Mouse (Mus musculus): Measurements from ENCODE around the gene Anapc11.
A peak's percentile ranks its signal among the peaks of the same experiment; 100 is the strongest.

Anapc11 gene

DNA sequence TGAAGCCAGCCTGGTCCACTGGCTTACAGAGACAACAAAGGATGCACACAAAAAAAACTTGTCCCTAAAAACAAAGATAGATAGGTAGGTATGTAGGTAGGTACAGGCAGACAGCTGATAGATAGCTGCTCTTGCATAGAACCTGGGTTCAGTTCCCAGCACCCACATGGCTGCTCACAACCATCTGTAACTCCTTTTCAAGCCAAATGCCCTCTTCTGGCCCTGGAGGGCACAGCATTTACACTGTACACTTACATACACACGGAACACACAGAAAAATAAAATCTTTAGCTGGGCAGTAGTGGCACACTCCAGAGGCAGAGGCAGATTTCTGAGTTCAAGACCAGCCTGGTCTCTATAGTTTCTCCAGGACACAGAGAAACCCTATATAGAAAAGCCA, 14.3 kb upstream of the Anapc11 start:
- peaks cover 58% of the 10 kb centered on the region for H3K36me3 ChIP-seq (ENCODE audit: insufficient read depth, low read length)
- TF ChIP-seq NANOG (IDR thresholded peaks at IDR 0.05; ENCODE audit: borderline replicate concordance, low read length) (no peak), CTCF (conservative IDR thresholded peaks at IDR 0.05; ENCODE audit: low read length) (peak; percentile 10; the same call in 1 of the 2 replicates)
- peaks cover 29% of the 10 kb centered on the region for H3K4me1 ChIP-seq (replicated peaks; ENCODE audit: low read depth, low read length)
- no peak overlapping the region for H3K4me3 ChIP-seq (replicated peaks; ENCODE audit: low read length)
- H3K27me3 ChIP-seq (ENCODE audit: insufficient read depth, low read length): no peaks in the 10 kb centered on the region
- H3K9me3 ChIP-seq (ENCODE audit: low read length): no peaks in the 10 kb centered on the region

DNA sequence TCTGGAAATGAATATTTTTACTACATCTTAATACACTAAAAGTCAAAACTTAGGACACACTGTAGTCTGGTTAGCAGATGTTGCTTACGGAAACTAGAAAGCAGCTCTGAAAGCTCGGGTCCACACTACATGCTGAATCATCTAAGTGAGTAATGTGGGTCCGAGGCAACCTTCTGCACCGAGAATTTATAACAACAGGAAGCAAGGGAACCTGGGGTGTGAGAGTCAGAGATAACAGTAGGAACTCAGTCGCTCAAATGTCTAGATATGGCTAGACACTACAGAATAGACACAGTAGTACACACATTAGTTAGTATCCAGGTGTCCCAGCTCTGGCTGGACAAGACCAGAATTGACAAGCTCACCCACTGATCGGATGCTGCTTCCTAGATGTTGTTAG, 9.7 kb upstream of the Anapc11 start:
- no peak for TF ChIP-seq CTCF (conservative IDR thresholded peaks at IDR 0.05; ENCODE audit: low read length)
- no peak for TF ChIP-seq POU5F1 (IDR thresholded peaks at IDR 0.05; ENCODE audit: borderline replicate concordance, low read length)
- TF ChIP-seq NANOG (IDR thresholded peaks at IDR 0.05; ENCODE audit: borderline replicate concordance, low read length): no peak
- Histone ChIP-seq H3K4me3 (replicated peaks; ENCODE audit: low read length) (no peak overlapping the region), H3K36me3 (ENCODE audit: insufficient read depth, low read length) (peaks cover 87% of the 10 kb centered on the region), H3K27me3 (ENCODE audit: insufficient read depth, low read length) (no peaks in the 10 kb centered on the region), H3K4me1 (replicated peaks; ENCODE audit: low read depth, low read length) (peaks cover 6% of the 10 kb centered on the region), H3K9me3 (ENCODE audit: low read length) (no peaks in the 10 kb centered on the region)

DNA sequence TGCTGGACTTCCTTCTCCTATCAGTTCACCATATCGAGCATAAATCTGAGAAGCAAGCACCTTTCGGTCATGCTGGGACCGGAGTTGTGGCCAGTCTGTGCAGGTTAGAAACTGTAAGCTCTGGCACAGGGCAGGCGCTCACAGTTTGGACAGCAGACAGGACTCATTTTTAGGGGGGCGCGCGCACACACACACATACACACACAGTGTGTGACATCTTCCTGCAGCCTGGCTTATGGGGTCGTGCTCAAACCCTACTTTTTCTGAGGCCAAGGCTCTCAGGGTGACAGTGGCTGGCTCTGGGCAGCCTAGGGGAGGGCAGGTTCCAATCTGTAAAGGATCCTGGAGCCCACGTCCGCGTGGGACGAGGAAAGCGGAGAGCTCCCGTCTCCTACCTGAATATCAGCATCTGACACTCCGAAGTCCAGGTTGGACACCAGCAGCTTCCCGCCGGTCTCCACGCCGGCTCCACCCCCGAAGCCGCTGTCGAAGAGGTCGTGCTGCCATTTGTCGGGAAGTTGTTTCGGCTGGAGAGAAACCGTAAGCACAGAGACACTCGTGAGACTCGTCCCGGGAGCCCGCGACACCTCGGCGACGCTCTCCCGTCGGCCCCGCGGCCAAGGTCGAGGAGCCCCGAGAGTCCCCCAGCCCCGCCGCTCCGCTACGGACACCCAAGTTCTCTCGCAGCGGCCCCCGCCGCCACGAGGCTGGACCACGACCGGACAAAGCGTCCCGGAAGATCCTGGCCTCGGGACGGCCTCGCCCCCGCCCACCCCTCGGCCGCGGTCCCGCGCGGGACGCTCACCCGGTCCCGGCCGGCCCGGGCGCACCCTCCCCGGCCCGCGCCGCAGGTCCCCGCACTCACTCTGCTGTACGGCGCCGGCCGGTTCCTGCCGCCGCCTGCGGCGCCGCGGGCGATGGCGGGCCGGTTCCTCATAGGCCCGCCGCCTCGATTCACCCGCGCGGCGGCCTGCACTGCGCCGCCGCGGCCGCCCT, 683 bp upstream of the Anapc11 start:
- H3K4me3 ChIP-seq (replicated peaks; ENCODE audit: low read length): peak overlapping the region; percentile 96
- TF ChIP-seq CTCF (conservative IDR thresholded peaks at IDR 0.05; ENCODE audit: low read length) (no peak), POU5F1 (IDR thresholded peaks at IDR 0.05; ENCODE audit: borderline replicate concordance, low read length) (no peak), NANOG (IDR thresholded peaks at IDR 0.05; ENCODE audit: borderline replicate concordance, low read length) (no peak)
- no peaks in the 10 kb centered on the region for H3K9me3 ChIP-seq (ENCODE audit: low read length)
- H3K27me3 ChIP-seq (ENCODE audit: insufficient read depth, low read length): no peaks in the 10 kb centered on the region
- H3K4me1 ChIP-seq (replicated peaks; ENCODE audit: low read depth, low read length): peaks cover 61% of the 10 kb centered on the region
- H3K36me3 ChIP-seq (ENCODE audit: insufficient read depth, low read length): peaks cover 82% of the 10 kb centered on the region

DNA sequence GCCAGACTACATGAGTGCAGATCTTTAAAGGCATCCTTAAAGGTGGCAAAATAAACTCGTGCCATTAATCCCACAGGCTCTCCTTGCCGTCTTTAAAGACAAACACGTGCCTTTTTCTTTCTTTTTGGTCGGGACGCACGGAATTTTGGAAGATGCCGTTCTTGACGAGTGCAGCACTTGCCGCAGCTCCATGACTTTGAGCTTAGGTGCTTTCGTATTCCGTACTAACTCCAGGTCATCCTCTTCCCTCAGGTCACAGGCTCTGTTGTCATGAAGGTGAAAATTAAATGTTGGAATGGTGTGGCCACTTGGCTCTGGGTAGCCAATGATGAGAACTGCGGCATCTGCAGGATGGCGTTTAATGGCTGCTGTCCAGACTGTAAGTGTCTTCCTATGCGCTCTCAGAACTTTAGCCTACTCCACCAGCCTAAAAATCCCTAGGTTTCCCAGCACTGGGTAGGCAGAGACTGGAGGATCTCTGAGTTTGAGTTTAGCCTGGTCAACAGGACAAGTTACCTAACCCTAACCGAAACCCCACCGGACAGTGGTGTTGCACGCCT, 849 bp downstream of the Anapc11 start:
- no peaks in the 10 kb centered on the region for H3K27me3 ChIP-seq (ENCODE audit: insufficient read depth, low read length)
- no peak for TF ChIP-seq POU5F1 (IDR thresholded peaks at IDR 0.05; ENCODE audit: borderline replicate concordance, low read length)
- H3K4me3 ChIP-seq (replicated peaks; ENCODE audit: low read length): peak overlapping the region; percentile 96
- peaks cover 51% of the 10 kb centered on the region for H3K4me1 ChIP-seq (replicated peaks; ENCODE audit: low read depth, low read length)
- peaks cover 82% of the 10 kb centered on the region for H3K36me3 ChIP-seq (ENCODE audit: insufficient read depth, low read length)
- H3K9me3 ChIP-seq (ENCODE audit: low read length): no peaks in the 10 kb centered on the region

DNA sequence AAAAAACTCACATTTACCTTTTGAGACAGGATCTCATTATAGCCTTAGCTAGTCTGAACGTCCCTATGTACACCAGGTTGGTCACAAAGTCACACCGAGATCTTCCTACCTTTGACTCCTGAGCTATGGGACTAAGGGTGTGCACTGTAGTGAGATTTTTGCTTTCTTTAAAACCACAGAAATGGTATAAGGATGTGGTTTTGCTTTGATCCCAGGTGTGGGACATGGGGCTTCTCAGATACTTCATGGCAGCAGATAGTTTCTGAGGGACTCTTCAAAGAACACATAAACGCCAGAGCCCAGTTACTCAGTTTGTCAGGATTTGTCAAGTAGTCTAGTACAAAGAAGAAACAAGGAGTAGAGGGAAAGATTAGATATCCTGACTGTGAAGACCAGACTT, 2.5 kb downstream of the Anapc11 start:
- TF ChIP-seq POU5F1 (IDR thresholded peaks at IDR 0.05; ENCODE audit: borderline replicate concordance, low read length) (no peak), CTCF (conservative IDR thresholded peaks at IDR 0.05; ENCODE audit: low read length) (no peak), NANOG (IDR thresholded peaks at IDR 0.05; ENCODE audit: borderline replicate concordance, low read length) (no peak)
- Histone ChIP-seq H3K36me3 (ENCODE audit: insufficient read depth, low read length) (peaks cover 82% of the 10 kb centered on the region), H3K9me3 (ENCODE audit: low read length) (no peaks in the 10 kb centered on the region), H3K27me3 (ENCODE audit: insufficient read depth, low read length) (no peaks in the 10 kb centered on the region), H3K4me3 (replicated peaks; ENCODE audit: low read length) (no peak overlapping the region), H3K4me1 (replicated peaks; ENCODE audit: low read depth, low read length) (peaks cover 37% of the 10 kb centered on the region)

DNA sequence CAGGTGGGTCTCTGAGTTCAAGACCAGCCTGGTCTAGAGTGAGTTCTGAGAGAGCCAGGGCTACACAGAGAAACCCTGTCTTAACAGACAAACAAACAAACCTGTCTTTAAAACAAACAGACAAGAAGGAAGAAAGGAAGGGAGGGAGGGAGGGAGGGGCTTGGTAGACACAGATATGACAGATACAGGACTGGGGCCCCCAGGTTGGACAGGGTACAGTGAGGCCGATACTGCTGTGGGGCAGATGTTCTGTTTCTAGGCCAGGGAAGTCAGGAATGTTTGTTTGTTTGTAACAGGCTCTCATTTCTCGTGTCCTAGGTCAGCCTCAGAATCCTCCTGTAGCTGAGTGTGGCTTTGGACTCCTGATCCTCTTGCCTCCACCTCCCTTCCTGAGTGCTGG, 5.3 kb downstream of the Anapc11 start:
- no peak overlapping the region for H3K4me3 ChIP-seq (replicated peaks; ENCODE audit: low read length)
- no peaks in the 10 kb centered on the region for H3K9me3 ChIP-seq (ENCODE audit: low read length)
- TF ChIP-seq POU5F1 (IDR thresholded peaks at IDR 0.05; ENCODE audit: borderline replicate concordance, low read length) (no peak), CTCF (conservative IDR thresholded peaks at IDR 0.05; ENCODE audit: low read length) (no peak), NANOG (IDR thresholded peaks at IDR 0.05; ENCODE audit: borderline replicate concordance, low read length) (no peak)
- H3K4me1 ChIP-seq (replicated peaks; ENCODE audit: low read depth, low read length): peaks cover 48% of the 10 kb centered on the region
- H3K36me3 ChIP-seq (ENCODE audit: insufficient read depth, low read length): peaks cover 81% of the 10 kb centered on the region
- 0 out of 2 replicates have a peak, but pooled peaks cover 2% of the 10 kb centered on the region for H3K27me3 ChIP-seq (ENCODE audit: insufficient read depth, low read length)

DNA sequence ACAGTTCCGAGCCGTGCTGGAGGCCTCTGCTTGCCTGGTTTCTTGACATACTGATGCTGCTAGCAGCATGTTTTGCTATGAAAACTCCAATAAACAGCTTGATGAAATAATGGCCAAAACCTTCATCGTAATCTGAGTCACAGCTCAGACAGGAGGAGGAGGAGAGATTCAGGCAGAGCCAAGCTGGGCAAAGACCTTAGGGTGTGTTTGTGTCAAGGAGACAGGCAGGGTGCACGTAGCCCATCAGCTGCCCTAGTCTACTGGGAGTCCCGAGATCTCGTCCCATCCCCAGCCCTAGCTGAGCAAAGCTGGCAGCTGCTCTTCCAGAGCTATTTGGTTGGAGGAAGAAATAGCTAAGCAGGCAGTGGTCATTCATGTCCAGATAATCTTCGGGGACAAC, 7.4 kb downstream of the Anapc11 start:
- Histone ChIP-seq H3K36me3 (ENCODE audit: insufficient read depth, low read length) (peaks cover 78% of the 10 kb centered on the region), H3K4me1 (replicated peaks; ENCODE audit: low read depth, low read length) (peaks cover 54% of the 10 kb centered on the region), H3K4me3 (replicated peaks; ENCODE audit: low read length) (no peak overlapping the region), H3K9me3 (ENCODE audit: low read length) (no peaks in the 10 kb centered on the region), H3K27me3 (ENCODE audit: insufficient read depth, low read length) (0 out of 2 replicates have a peak, but pooled peaks cover 2% of the 10 kb centered on the region)
- TF ChIP-seq POU5F1 (IDR thresholded peaks at IDR 0.05; ENCODE audit: borderline replicate concordance, low read length): no peak
- no peak for TF ChIP-seq NANOG (IDR thresholded peaks at IDR 0.05; ENCODE audit: borderline replicate concordance, low read length)
- no peak for TF ChIP-seq CTCF (conservative IDR thresholded peaks at IDR 0.05; ENCODE audit: low read length)

DNA sequence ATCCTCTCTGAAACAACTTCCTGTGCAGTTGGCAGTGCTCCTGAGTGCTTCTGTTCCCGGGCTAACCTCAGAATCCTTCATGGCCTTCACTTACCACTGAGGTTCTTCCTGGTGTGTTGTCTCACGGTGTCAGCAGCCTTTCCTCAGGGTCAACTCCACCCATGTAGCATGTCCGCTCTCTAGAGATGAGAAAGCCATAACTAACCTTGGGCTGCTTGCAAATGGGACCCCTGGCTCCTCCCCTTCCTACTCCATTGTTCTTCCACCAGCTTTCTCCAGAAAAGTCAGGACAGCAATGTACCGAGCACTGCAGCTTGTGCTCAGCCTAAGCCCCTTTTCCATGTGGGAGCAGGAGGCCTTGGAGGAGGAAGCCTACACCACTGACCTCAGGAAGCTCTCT, 8.5 kb downstream of the Anapc11 start:
- H3K27me3 ChIP-seq (ENCODE audit: insufficient read depth, low read length): 0 out of 2 replicates have a peak, but pooled peaks cover 2% of the 10 kb centered on the region

More for the DNA sequence above, 8.5 kb downstream of the Anapc11 start:
- Histone ChIP-seq H3K36me3 (ENCODE audit: insufficient read depth, low read length) (peaks cover 79% of the 10 kb centered on the region), H3K9me3 (ENCODE audit: low read length) (no peaks in the 10 kb centered on the region), H3K4me1 (replicated peaks; ENCODE audit: low read depth, low read length) (peaks cover 63% of the 10 kb centered on the region), H3K4me3 (replicated peaks; ENCODE audit: low read length) (0 out of 2 replicates have a peak overlapping the region, but pooled peaks have one; percentile 13)
- TF ChIP-seq CTCF (conservative IDR thresholded peaks at IDR 0.05; ENCODE audit: low read length): no peak
- TF ChIP-seq POU5F1 (IDR thresholded peaks at IDR 0.05; ENCODE audit: borderline replicate concordance, low read length): no peak
- TF ChIP-seq NANOG (IDR thresholded peaks at IDR 0.05; ENCODE audit: borderline replicate concordance, low read length): no peak

Data from E14TG2a.4 (cell line).